Mouse (Mus musculus) CD8-positive naive resting alpha-beta T cell, adult 2 months (primary cell): ENCODE measurements around the gene Phlpp2.
"Not testable (repeated sequence)": the region's sequence is repeated elsewhere in the genome, so short reads cannot be mapped to it uniquely, and the experiment has no call there.

ENCODE experiments used
- DNase-seq, 2 experiments: peaks; one replicate each; pipeline ENCODE4 v3.0.0; 2022; ENCODE audit warnings: low read depth in 2 of 2, low spot score in 2 of 2

Gene Phlpp2

GRCm38 (mm10) chr8:109868003-109868679, at the start of gene Phlpp2:
TSS of gene Phlpp2 (plus strand) at chr8:109868542.
- DNase-seq, result peak; percentile 73 to 80

GRCm38 (mm10) chr8:109823561-109823960, 44.8 kb upstream of the Phlpp2 start:
- DNase-seq, result no peak

- DNase-seq, result no peak
Measured at GRCm38 (mm10) chr8:109839822-109840221, 28.5 kb upstream of the Phlpp2 start.

- no peak for DNase-seq
Measured at GRCm38 (mm10) chr8:109842468-109842867, 25.9 kb upstream of the Phlpp2 start.

GRCm38 (mm10) chr8:109847866-109848265, 20.5 kb upstream of the Phlpp2 start:
- no peak for DNase-seq

GRCm38 (mm10) chr8:109848981-109849380, 19.4 kb upstream of the Phlpp2 start:
- DNase-seq, result no peak

GRCm38 (mm10) chr8:109853423-109853822, 14.9 kb upstream of the Phlpp2 start:
- DNase-seq, result peak; percentile 45 to 50

GRCm38 (mm10) chr8:109854522-109854921, 13.8 kb upstream of the Phlpp2 start:
- DNase-seq, result no peak

GRCm38 (mm10) chr8:109855451-109855850, 12.9 kb upstream of the Phlpp2 start:
- no peak for DNase-seq

- DNase-seq, result peak in 1 of 2 experiments; percentile 5
Measured at GRCm38 (mm10) chr8:109863398-109863797, 4.9 kb upstream of the Phlpp2 start.

- no peak for DNase-seq
Measured at GRCm38 (mm10) chr8:109864798-109865197, 3.5 kb upstream of the Phlpp2 start.

GRCm38 (mm10) chr8:109865536-109865935, 2.8 kb upstream of the Phlpp2 start:
- no peak for DNase-seq

- DNase-seq, result no peak
Measured at GRCm38 (mm10) chr8:109866690-109867089, 1.7 kb upstream of the Phlpp2 start.

- DNase-seq, result peak in 1 of 2 experiments; percentile 12
Measured at GRCm38 (mm10) chr8:109868680-109869361, 479 bp downstream of the Phlpp2 start.

GRCm38 (mm10) chr8:109871056-109871455, 2.7 kb downstream of the Phlpp2 start:
- no peak for DNase-seq

- not testable (repeated sequence) for DNase-seq
Measured at GRCm38 (mm10) chr8:109873800-109874199, 5.5 kb downstream of the Phlpp2 start.

GRCm38 (mm10) chr8:109880012-109880662, 11.8 kb downstream of the Phlpp2 start:
- DNase-seq, result no peak

- DNase-seq, result no peak
Measured at GRCm38 (mm10) chr8:109885294-109885693, 17.0 kb downstream of the Phlpp2 start.

- DNase-seq, result no peak
Measured at GRCm38 (mm10) chr8:109889211-109889610, 20.9 kb downstream of the Phlpp2 start.

- no peak for DNase-seq
Measured at GRCm38 (mm10) chr8:109890794-109891585, 22.6 kb downstream of the Phlpp2 start.

GRCm38 (mm10) chr8:109894636-109895035, 26.3 kb downstream of the Phlpp2 start:
- DNase-seq, result no peak
